Mouse (Mus musculus): ENCODE data around the gene Nr3c2. TPM values are rescaled to one million over a fixed set of nuclear protein-coding genes. Genes with fewer than 3 reads are reported as not detected.
A peak's percentile ranks its signal among the peaks of the same experiment; 100 is the strongest.

Nr3c2 gene
- polyA plus RNA-seq, 1 experiment = 7.6 TPM

DNA sequence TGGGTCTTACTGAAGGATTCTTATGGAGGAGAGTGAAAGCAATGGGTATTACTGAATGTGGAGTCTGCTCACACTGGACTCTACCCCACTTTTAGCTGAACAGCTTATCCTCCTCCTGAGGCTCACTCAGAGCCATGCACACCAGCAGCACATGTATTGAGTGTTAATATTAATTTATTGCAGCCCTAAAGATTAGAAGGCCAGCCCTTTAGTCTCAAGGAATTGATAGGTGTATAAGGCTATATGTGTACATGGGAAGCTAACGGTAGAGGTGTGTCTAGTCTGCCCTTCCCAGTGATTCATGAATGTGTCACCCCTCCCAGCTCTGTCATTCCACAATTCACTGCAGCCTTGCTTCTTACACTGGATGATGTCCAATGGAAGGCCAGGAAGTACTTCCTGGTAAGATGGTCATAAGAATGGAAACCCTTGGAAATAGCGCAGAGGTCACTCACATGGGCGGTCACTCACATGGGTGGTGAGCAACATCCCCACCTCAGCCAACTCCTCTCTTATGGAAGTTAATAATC is 156.3 kb downstream of the Nr3c2 start:
- Histone ChIP-seq H3K4me3 (ENCODE audit: insufficient read depth, low read depth, low read length) (no peak overlapping the region), H3K4me1 (ENCODE audit: control insufficient read depth, insufficient read depth, low read length) (no peaks in the 10 kb centered on the region), H3K36me3 (ENCODE audit: control insufficient read depth, insufficient read depth, low read length) (no peaks in the 10 kb centered on the region), H3K27ac (ENCODE audit: insufficient read depth, low read depth, low read length) (no peak overlapping the region), H3K27me3 (replicated peaks; ENCODE audit: control insufficient read depth, insufficient read depth, low read length) (no peaks in the 10 kb centered on the region)
- TF ChIP-seq POLR2A (IDR thresholded peaks at IDR 0.05; ENCODE audit: low read depth, low read length) (no peak), CTCF (conservative IDR thresholded peaks at IDR 0.05; ENCODE audit: insufficient read depth, insufficient read length, low read depth, low read length) (no peak)
- 85% methylated on average over 3 of the region's 3 CpGs for WGBS
- no peak for DNase-seq

DNA sequence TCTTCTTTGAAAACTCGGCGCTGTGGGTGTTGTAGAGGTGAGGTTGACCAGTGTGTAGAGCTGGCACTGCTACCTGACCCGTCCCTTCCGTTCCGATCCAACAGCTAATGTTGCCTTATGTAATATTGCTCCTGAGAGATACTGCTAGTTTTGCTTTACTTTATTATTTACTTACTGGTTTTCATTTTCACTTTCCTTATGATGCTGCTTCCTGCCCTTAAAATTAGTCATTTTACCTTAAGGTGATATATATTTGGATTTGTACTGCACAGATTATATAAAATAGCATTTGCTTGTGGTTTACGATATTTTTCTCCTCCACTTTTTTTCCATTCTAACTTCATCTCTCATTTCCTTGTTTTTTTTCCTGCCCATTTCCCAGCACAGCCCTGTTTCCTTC is 157.6 kb downstream of the Nr3c2 start:
- Histone ChIP-seq H3K36me3 (ENCODE audit: control insufficient read depth, insufficient read depth, low read length) (no peaks in the 10 kb centered on the region), H3K4me1 (ENCODE audit: control insufficient read depth, insufficient read depth, low read length) (no peaks in the 10 kb centered on the region), H3K27ac (ENCODE audit: insufficient read depth, low read depth, low read length) (no peak overlapping the region), H3K4me3 (ENCODE audit: insufficient read depth, low read depth, low read length) (no peak overlapping the region), H3K27me3 (replicated peaks; ENCODE audit: control insufficient read depth, insufficient read depth, low read length) (no peaks in the 10 kb centered on the region)
- TF ChIP-seq CTCF (conservative IDR thresholded peaks at IDR 0.05; ENCODE audit: insufficient read depth, insufficient read length, low read depth, low read length) (no peak), POLR2A (IDR thresholded peaks at IDR 0.05; ENCODE audit: low read depth, low read length) (no peak)
- no peak for DNase-seq
- 85% methylated on average over 6 of the region's 6 CpGs for WGBS

DNA sequence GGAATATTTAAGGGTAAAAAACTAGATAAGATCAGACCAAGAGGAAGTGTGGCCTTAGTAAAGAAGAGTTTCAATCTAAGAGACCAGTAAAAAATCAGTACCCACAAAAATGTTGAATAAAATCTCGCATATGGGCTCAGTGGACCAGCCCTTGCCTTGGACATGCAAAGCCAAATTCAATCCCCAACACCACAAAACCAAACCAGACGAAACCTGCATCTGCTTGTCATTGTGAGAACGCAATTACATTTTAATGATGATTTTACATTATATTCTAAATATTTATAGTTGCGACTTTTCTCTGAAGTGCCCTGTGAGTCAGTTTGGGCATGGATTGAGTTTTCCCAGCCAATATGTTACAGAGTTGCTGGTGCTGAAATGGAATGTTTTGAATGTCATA is 183.4 kb downstream of the Nr3c2 start:
- H3K4me3 ChIP-seq (ENCODE audit: insufficient read depth, low read depth, low read length) = no peak overlapping the region

DNA sequence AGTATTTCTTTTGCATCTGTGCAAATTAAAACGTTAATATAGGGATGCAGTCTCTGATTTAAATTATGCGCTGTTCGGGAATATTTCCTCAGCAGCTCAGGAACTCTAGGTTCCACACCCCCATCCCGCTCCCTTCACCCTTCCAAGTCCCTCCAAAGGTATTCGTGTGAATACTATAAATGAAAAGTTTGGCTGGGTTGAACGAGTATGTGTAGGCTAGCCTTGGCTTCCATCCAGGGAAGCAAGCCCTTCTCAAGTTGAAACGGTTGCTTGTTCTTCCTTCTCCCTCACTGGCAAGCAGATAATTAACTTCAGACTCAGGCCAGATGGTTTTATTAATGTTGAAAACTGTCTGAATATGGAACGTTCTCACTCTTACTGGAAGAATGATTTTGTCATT is 186.8 kb downstream of the Nr3c2 start:
- 48% methylated on average over 8 of the region's 8 CpGs for WGBS
- Histone ChIP-seq H3K27ac (ENCODE audit: insufficient read depth, low read depth, low read length) (0 out of 2 replicates have a peak overlapping the region, but pooled peaks have one; percentile 9), H3K36me3 (ENCODE audit: control insufficient read depth, insufficient read depth, low read length) (no peaks in the 10 kb centered on the region), H3K4me1 (ENCODE audit: control insufficient read depth, insufficient read depth, low read length) (no peaks in the 10 kb centered on the region), H3K4me3 (ENCODE audit: insufficient read depth, low read depth, low read length) (no peak overlapping the region), H3K27me3 (replicated peaks; ENCODE audit: control insufficient read depth, insufficient read depth, low read length) (no peaks in the 10 kb centered on the region)
- DNase-seq = peak; percentile 11
- TF ChIP-seq CTCF (conservative IDR thresholded peaks at IDR 0.05; ENCODE audit: insufficient read depth, insufficient read length, low read depth, low read length) = no peak

More for the DNA sequence above, 183.4 kb downstream of the Nr3c2 start:
- H3K27me3 ChIP-seq (replicated peaks; ENCODE audit: control insufficient read depth, insufficient read depth, low read length) = no peaks in the 10 kb centered on the region
- TF ChIP-seq CTCF (conservative IDR thresholded peaks at IDR 0.05; ENCODE audit: insufficient read depth, insufficient read length, low read depth, low read length) (no peak), POLR2A (IDR thresholded peaks at IDR 0.05; ENCODE audit: low read depth, low read length) (no peak)
- H3K4me1 ChIP-seq (ENCODE audit: control insufficient read depth, insufficient read depth, low read length) = peaks cover 4% of the 10 kb centered on the region; the same call in 1 of the 2 replicates
- no peak overlapping the region for H3K27ac ChIP-seq (ENCODE audit: insufficient read depth, low read depth, low read length)
- DNase-seq = no peak
- no peaks in the 10 kb centered on the region for H3K36me3 ChIP-seq (ENCODE audit: control insufficient read depth, insufficient read depth, low read length)
- 67% methylated on average over 4 of the region's 4 CpGs for WGBS

DNA sequence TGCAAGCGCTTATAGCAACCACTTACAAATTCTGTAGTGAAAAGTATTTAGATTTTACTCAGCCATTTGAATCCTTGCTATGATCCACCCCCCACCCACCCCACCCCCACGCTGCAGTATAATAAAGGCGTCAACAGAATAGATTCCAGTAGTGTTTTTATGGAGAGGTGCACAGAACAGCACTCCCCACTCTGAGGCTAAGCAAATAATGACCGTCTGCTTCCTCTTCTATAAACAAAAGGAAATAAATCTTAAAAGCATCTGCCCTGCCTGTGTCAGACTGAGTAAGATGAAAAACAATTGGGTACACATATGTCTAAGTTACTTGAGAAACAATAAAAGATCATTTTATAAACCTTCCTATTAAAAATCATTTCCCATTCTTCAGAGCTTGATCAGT is 197.5 kb downstream of the Nr3c2 start:
- Histone ChIP-seq H3K27ac (ENCODE audit: insufficient read depth, low read depth, low read length) (no peak overlapping the region), H3K4me1 (ENCODE audit: control insufficient read depth, insufficient read depth, low read length) (peaks cover 5% of the 10 kb centered on the region; the same call in 1 of the 2 replicates), H3K4me3 (ENCODE audit: insufficient read depth, low read depth, low read length) (no peak overlapping the region), H3K27me3 (replicated peaks; ENCODE audit: control insufficient read depth, insufficient read depth, low read length) (no peaks in the 10 kb centered on the region), H3K36me3 (ENCODE audit: control insufficient read depth, insufficient read depth, low read length) (no peaks in the 10 kb centered on the region)
- 46% methylated on average over 4 of the region's 4 CpGs for WGBS
- DNase-seq = peak; percentile 5
- TF ChIP-seq CTCF (conservative IDR thresholded peaks at IDR 0.05; ENCODE audit: insufficient read depth, insufficient read length, low read depth, low read length) = no peak
- no peak for TF ChIP-seq POLR2A (IDR thresholded peaks at IDR 0.05; ENCODE audit: low read depth, low read length)

DNA sequence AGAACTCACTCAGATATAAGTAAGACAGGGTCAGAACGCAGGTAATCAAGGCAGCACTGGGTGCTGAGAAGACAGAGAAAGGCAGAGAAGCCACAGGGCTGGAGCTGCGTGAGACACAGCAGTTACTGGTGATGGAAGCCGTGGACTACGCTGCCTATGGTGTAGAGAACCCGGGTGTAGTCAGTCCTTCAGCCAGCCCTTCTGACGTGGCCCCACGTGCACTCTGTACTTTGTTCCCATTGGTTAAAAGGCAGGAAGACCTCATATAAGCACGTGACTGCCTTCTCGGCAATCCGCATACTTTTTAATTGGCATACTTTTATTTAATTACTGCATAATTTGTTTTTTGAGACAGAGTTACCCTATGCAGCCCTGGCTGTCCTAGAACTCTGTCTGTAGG is 198.9 kb downstream of the Nr3c2 start:
- DNase-seq = peak; percentile 12
- no peak overlapping the region for H3K27ac ChIP-seq (ENCODE audit: insufficient read depth, low read depth, low read length)
- H3K36me3 ChIP-seq (ENCODE audit: control insufficient read depth, insufficient read depth, low read length) = no peaks in the 10 kb centered on the region
- H3K4me1 ChIP-seq (ENCODE audit: control insufficient read depth, insufficient read depth, low read length) = peaks cover 5% of the 10 kb centered on the region; the same call in 1 of the 2 replicates
- no peak overlapping the region for H3K4me3 ChIP-seq (ENCODE audit: insufficient read depth, low read depth, low read length)
- H3K27me3 ChIP-seq (replicated peaks; ENCODE audit: control insufficient read depth, insufficient read depth, low read length) = no peaks in the 10 kb centered on the region
- TF ChIP-seq CTCF (conservative IDR thresholded peaks at IDR 0.05; ENCODE audit: insufficient read depth, insufficient read length, low read depth, low read length) (no peak), POLR2A (IDR thresholded peaks at IDR 0.05; ENCODE audit: low read depth, low read length) (no peak)
- WGBS = 68% methylated on average over 10 of the region's 10 CpGs

DNA sequence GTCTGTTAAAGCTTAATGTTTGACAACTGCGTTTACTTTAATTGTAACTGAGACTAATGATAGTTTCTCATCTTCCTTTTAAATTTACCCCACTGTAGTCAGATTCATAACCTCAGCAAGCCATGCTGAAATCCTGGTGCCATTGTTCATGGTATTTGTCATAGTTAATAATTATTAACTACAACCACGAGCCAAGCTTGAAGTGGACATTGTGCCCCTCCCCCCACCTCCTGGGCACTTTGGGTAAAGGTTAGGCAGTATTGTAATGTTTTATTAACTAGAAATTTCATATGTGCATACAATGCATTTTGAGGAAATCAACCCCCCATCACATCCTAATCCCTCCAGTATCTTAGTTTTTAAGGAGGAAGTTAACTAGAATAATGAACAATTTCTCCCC is 201.1 kb downstream of the Nr3c2 start:
- TF ChIP-seq CTCF (conservative IDR thresholded peaks at IDR 0.05; ENCODE audit: insufficient read depth, insufficient read length, low read depth, low read length) (no peak), POLR2A (IDR thresholded peaks at IDR 0.05; ENCODE audit: low read depth, low read length) (no peak)
- H3K27ac ChIP-seq (ENCODE audit: insufficient read depth, low read depth, low read length) = no peak overlapping the region
- peaks cover 5% of the 10 kb centered on the region; the same call in 1 of the 2 replicates for H3K4me1 ChIP-seq (ENCODE audit: control insufficient read depth, insufficient read depth, low read length)
- H3K27me3 ChIP-seq (replicated peaks; ENCODE audit: control insufficient read depth, insufficient read depth, low read length) = no peaks in the 10 kb centered on the region
- H3K4me3 ChIP-seq (ENCODE audit: insufficient read depth, low read depth, low read length) = no peak overlapping the region
- H3K36me3 ChIP-seq (ENCODE audit: control insufficient read depth, insufficient read depth, low read length) = no peaks in the 10 kb centered on the region
- 32% methylated on average over 2 of the region's 2 CpGs for WGBS
- DNase-seq = peak; percentile 83

Data from kidney, adult 2 months (tissue).